Mouse (Mus musculus) 416B (cell line): ENCODE results near the gene Myo1e.
"Not testable (repeated sequence)": the region's sequence is repeated elsewhere in the genome, so short reads cannot be mapped to it uniquely, and the experiment has no call there.

ENCODE experiments used
- DNase-seq: peaks from one replicate; pipeline ENCODE4 v3.0.0; 2011; ENCODE audit warnings: low read depth

Gene Myo1e

DNA sequence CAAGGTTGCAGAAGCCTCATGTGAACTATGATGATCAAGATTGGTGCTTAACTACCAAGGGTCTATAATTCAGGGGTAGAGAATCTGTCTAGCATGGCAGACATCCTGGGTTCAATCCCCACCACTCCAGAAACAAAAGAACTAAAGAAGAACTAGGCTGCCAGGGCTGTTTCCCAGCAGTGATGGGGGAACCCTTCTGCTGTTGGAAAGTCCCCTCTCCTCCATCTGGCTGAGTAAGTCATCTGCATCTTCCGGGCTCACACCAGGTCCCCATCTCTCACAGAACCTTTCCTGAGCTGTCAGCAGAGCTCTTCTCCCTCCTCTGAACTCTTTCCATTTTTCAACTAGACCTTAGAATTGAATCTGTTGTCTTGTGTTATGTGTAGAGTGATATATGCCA lies 45.9 kb downstream of the Myo1e start:
- DNase-seq: no peak

DNA sequence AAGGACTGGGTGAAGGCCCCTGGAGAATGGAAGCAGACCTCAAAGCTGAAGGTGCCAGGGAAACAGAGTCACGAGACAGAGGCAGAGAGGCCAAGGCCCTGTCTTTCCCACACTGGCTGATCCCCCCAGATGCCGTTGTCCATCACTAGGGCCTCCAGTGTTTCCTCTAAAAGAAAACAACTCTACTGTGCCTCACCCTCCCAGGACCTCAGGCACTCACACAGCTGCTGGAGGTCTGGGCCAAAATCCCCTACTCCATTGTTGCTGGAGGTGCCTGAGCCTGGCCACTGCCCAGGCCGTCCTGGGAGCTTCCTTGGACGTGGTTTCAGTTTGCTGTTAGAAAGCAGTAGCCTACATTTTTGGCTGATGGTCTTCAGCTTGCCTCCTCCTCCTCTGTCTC lies 47.9 kb downstream of the Myo1e start:
- no peak for DNase-seq

DNA sequence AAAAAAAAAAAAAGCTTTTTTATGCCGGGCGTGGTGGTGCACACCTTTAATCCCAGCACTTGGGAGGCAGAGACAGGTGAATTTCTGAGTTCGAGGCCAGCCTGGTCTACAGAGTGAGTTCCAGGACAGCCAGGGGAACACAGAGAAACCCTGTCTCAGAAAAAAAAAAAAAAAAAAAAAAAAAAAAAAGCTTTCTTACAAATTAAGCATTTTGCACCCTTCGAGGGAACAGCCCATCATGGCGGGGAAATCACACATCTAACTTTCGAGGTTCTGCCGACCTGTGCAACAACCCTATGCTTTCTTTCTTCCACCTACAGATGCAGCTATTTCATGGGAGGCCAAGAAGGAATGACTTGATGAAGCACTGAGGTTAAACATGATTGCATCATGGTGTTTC lies 48.9 kb downstream of the Myo1e start:
- DNase-seq: not testable (repeated sequence)

DNA sequence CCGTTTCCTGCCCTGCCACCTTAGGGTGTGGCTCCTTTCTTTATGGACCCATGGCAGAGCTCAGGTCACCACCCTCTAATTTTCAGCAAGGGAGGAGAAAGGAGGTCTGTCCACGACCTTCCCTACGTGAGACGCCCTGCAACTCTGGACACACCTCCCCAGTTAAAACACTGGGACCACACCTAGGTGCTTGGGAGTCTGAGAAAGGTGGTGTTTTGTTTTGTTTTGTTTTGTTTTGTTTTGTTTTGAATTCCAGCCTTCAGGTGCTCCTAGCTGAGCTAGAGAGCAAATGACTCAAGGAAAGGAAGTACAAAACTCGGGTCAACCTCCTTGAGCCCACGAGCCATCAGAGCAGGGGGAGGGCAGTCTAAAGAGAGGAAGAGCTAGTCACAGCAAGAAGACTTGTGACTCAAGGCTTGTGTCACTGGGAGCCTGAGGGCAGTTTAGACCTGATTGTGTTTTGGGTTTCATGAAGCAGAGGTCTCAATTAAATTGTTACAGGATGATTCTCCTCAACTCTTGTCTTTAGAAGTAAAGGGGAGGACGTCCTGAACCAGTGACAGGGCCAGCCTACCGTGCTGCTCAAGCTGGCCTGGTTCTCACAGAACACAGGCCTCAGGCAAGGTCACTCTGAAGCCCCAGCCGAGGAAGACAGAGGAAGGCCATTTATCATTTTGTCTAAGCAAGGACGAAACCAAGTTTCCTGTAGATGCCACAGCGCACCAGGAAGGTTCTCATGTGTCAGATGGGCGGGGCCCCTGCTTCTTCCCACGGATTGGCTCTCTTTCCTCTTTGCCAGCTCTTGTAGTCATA lies 50.3 kb downstream of the Myo1e start:
- DNase-seq: peak; percentile 81

DNA sequence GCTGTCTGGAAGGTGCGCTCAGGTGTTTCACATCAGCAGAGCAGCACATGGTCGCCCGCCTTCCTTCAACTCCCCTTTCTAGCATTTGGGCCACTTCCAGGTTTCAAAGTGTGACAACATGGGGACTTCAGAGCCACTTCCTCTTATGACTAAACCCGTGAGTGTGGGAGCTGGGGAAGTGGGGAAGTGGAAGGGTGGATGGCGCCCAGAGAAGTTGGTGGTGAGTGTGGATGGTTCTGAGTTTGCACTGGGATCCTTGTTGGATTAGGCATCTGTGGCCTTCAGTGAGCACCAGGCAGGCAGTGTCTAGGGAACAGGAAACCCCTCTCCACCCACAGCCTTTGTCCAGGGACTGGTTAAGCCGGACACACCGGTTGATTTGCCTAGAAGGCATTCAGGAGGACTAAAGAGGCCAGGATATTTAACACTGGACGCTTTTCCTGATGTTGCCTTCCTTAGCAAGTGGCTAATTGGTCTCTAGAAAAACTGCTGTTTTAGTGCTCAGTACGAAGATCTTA lies 53.2 kb downstream of the Myo1e start:
- peak; percentile 35 for DNase-seq

DNA sequence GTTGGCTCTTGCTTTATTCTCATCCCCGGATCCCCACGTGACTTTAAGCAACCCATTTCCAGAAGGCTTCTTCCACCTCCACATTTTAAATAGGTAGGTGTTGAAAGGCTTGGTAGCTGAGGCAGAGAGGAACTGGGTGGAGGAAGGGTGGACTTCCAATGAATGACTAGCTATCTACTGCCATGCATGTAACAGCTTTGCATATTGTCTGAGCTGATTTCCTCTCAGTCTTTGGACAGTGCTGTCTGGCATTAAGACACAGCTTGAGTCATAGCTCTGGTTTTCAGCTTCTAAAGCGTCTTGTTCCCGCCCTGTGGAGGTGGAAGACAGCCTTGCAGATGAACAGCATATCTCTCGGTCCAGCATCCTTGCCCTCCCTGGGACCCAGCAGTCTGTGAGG lies 54.5 kb downstream of the Myo1e start:
- peak; percentile 33 for DNase-seq

DNA sequence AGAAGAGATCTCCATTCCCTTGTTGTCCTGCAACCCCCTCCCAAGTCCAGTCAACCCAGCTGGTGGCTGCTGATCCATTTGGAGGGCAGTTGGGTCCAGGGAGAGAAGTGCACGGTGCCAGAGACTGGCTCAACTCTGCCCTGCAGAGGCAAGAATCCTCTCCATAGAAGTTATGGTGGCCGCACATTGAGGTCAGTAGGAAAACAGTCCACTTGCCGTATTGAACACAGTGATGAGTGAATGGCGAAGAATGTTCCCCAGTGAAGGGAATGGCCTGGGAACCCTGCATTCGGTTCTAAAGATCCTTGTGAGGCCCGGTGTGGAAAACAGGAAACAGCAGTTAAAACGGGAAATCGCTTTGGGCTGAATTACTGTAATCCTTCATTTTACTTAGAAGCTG lies 56.0 kb downstream of the Myo1e start:
- DNase-seq: no peak

DNA sequence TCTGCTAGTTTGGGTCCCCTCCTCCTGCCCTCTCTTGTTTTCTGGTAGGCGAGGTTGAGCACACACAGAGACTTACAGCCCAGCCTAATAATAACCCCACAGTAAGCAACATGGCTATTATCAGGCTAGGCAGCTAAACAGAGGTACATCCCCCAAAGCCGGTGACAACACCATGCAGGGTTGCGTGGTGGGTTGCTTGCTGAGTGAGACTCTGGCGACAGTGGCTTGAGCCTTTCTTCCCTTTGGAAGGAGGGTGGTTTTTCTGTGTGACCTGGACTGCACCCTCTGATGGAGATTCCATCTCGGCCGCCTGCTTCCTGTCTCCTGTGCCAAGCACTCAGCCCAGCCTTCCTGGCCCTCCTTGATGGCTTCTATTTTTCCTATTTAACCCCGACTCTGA lies 56.6 kb downstream of the Myo1e start:
- DNase-seq: no peak

DNA sequence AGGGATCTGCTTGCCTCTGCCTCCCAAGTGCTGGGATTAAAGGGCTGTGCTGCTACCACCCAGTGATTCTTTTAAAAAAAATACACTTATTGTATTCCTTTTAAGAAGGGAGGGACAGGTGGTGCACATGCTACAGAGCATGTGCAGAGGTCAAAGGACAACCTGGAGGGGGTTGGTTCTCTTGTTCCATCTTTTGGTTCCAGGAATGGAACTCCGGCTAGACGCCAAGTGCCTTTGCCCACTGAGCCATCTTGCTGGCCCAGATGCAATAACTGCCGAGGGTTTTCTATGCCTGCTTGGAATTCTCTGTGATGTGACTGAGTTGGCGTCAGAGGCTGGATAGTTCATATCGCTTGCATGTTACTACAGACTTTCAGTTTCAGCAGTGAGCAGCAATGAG lies 58.4 kb downstream of the Myo1e start:
- DNase-seq: no peak

DNA sequence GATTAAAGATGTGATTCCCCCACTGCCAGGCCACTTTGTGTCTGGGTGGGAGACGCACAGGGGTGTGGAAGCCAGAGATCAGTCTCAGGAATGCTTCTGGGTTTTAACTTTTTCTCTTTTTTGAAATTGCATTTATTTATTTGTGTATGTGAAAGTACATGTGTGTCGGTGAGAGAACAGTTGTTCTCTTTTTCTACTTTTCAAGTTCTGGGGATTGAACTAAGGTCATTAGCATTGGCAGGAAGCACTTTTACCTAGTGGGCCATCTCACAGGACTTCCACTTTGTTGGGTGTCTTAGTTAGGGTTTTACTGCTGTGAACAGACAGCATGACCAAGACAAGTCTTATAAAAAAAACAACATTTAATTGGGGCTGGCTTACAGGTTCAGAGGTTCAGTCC lies 59.0 kb downstream of the Myo1e start:
- DNase-seq: no peak

DNA sequence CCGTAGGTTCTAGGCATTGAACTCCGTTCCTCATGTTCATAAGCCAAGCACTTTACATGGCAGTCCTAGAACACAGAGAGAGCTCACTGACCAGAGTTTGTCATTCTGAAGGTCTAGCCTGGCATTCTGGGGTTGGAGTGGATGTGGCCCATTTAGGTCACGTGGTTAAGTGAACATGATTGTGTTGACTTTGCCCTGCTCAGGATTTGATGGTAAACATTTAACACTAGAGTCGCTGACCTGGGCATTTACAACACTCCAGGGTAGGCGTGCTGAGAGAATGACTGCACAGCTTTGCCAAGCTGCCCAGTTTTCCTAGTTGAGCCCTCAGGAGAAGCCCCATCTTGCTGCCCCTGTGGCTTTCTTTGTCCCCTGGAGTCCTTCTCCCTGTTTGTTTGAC lies 60.0 kb downstream of the Myo1e start:
- no peak for DNase-seq

DNA sequence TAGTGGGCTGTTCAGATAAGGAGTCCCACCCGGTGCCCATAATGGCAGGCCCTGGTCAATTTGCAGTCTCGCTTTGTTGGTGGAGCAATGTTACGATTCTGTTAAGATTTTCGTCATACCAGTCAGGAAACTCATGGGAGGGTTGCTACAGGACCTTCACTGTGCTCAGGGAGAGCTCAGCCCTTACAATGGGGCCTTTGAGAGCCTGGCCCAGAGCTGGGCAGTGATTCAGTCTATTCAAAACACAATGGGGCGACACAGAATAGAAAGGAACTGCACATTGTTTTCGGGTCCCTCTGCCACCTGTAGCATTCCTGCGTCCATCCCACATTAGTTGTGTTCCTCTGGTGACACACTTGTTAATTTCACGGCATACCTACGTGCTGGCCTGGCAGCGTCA lies 62.2 kb downstream of the Myo1e start:
- DNase-seq: no peak

DNA sequence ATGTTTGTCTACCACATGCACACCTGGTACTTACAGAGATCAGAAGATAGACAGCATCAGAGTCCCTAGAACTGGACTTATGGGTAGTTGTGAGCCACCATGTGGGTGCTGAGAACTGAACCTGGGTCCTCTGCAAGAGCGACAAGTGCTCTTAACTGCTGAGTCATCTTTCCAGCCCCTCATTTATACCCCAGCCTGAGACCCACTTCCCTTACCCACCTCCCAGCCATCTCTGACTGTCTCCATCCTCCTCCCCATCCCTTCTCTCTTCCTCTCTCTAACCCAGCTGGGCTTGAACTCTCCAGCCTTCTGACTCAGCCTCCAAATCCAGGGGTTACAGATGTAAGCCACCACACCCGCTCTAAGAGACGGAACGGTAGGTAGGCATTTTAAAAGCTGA lies 63.3 kb downstream of the Myo1e start:
- no peak for DNase-seq

DNA sequence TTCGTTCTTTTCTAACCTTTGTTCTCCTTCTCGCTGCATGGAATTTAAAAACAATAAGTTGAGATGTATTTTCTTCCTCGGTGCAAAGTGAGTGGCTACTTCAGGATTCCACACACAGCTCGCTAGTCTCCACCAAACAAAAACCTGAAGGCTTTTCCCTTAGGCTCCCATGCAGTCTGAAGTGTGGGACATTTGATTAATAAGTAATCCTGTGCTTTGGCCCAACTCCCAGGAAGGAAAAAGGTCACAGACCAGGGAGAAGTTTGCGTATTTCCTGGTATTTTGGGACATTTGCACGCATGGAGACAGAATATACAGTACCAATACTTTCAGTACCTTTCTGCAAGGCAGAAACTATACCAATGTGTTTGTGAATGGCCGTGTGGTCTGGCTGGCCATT lies 64.0 kb downstream of the Myo1e start:
- no peak for DNase-seq

DNA sequence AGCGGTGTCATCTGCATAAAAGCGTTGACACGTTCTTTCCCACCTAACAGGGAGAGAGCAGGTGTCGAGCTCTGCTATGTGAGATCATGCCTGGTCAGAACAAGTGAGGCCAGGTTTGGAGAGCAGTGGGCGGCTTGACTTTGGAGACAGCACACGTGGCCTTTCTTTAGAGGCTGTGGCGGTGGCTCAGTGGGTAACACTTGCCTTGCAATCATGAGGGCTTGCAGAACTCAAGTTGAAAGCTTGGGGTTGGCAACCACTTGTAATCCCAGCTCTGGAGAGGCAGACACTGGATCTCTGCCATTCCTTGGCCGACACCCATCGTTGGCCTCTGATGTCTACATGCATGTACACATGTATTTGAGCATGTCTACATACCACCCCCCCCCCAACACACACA lies 64.5 kb downstream of the Myo1e start:
- DNase-seq: no peak

DNA sequence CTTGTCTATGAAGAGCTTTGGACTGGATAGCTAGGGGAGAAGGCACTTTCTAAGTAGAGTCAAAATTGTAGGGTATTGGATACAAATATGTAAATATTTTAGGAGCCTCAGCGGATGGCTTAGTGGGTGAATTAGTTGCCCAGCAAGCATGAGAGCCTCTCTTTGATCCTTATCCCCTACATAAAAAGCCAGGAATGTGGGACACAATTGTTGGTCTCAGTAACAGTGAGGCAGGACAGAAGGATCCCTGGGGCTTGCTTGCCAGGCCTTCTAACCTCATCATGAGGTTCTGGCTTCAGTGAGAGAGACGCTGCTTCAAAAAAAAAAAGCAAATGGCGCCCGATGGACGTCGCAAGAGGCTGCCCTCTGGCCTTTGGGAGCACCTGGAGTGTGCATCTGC lies 66.9 kb downstream of the Myo1e start:
- DNase-seq: no peak

DNA sequence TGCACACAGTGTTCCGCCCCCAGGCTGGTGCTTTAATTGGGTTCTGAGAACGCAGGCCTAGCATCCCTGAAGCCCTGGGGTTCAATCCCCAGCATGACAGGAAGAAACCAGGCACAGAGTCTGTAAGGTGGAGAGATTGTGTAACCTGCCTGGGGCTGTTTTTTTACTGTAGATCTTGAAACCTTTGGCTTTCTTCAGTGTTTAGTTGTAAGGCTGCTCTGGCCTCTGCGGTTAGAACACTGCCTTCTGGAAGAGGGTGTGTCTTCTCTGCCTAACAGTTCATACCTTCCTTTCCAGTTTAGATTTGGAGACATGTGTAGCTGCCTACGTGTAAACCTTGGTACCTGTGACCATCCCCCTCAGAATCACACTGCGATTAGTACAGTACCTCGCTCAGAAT lies 67.3 kb downstream of the Myo1e start:
- no peak for DNase-seq

DNA sequence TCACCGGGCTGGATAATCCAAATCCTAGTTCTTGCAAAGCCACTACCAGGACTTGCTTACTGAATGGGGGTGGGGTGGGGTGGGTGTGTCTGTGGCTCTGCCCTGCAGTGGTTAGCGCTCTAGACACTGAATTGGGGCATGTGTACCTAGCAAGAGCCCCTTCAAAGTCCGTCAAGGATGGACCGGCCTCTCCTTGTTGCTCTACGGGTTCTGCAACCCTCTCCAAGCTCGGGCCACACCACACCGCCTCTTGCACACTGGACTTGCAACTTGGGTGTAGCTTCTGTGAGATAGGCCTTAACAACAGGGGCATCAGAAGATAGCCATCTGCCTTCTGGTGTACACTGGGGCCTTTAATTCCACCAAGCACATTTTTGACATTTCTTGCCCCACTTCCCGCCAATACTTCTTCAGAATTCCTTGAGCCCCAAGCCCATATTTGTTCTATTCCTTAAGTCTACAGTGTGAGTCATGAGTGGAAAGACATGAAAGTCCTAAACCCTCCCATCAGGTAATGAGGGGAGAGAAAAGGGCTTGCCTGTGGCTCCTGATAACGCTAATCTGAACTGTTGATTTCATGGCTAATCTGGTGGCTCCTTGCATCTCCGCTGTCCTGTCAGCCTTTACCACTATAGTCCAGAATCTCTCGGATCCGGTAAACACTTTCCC lies 67.9 kb downstream of the Myo1e start:
- DNase-seq: no peak

DNA sequence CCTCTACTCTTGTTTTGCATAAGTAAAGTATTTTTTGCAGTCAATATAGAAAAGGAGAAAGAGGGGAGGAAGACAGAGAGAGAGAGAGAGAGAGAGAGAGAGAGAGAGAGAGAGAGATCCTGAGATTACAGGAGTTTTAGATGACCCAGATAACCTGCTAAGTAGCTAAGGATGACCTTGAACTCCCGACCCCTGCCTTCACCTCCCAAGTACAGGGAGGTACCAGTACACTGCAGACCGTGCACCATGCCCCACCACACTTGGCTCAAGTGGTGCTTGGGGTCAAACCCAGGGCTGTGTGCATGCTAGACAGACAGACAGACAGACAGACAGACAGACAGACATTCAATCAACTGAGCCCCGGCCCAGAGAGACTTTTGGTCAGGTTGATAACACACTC lies 69.9 kb downstream of the Myo1e start:
- DNase-seq: no peak

DNA sequence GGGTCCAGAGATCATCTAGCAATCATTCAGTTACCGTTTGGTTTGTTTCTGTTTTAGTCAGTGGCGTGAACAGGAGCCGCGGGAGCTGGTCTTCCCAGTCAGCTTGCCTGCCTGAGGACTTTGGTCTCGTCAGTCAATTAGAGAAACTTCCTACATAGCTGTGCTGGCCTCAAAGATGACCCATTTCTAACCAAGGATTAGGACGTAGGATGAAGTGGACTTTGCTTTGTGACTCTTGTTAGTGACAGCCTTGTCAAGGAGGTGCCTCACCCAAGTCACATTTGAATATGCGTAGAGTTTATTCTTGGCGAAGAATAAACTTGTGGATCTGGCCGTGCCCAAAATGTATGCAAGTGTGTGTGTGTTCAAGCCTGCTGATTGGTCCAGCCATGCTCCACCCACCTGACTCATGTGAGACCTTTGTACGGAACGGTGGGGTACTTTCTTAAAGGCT lies 70.4 kb downstream of the Myo1e start:
- DNase-seq: no peak

DNA sequence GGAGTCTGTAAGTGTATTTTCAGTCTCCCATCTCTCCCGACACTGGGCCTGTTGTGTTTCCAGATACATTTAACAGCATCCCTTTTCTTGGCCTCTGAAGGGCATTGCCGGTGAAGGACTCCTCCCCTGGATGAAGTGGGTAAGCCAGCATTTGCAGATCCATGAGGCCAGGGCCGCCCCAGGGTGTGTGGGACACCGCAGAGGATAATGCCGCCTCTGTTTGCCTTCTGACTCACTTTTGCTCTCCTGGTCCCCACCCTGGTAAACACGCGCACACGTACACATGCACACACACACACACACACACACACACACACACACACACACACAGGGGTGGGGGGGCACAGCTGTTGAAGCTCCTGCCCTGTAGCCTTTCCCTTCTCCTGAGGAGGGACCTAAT lies 74.3 kb downstream of the Myo1e start:
- DNase-seq: no peak

DNA sequence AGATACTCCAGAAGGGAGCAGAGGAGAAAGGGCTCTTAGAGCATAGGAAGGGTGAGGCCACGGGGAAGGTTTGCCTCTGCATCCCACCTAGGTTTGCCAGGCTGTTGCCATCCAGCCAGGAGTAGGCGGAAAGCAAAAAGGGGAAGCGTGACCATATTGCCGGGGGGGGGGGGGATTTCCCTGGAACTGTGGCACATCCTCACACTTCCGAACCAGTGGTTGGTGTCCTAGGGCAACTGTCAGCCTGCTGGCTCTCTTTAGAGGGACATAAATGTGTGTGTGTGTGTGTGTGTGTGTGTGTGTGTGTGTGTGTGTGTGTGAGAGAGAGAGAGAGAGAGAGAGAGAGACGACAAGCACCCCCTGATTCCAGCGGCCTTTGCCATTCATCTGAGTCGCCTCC lies 75.0 kb downstream of the Myo1e start:
- peak; percentile 10 for DNase-seq

DNA sequence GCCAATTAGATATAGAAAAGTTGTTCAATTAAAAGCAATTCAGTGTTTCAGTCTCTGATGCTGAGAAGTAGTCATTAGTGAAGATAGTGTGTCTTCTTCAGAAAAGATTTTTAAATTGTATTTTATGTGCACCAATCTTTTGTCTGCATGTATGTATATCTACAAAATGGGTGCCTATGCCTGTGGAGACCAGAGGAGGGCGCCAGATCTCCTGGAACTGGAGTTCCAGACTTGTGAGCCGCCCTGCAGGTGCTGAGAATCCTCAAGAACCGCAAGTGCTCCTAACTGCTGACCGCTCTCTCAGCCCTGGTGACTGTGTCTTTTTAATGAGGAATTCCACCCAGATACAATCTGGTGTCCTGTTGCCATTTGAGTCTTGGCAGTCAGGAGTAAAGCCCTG lies 76.0 kb downstream of the Myo1e start:
- DNase-seq: no peak
